Mouse (Mus musculus): Measurements from ENCODE around the gene Tnnt2.

The Tnnt2 gene

DNA sequence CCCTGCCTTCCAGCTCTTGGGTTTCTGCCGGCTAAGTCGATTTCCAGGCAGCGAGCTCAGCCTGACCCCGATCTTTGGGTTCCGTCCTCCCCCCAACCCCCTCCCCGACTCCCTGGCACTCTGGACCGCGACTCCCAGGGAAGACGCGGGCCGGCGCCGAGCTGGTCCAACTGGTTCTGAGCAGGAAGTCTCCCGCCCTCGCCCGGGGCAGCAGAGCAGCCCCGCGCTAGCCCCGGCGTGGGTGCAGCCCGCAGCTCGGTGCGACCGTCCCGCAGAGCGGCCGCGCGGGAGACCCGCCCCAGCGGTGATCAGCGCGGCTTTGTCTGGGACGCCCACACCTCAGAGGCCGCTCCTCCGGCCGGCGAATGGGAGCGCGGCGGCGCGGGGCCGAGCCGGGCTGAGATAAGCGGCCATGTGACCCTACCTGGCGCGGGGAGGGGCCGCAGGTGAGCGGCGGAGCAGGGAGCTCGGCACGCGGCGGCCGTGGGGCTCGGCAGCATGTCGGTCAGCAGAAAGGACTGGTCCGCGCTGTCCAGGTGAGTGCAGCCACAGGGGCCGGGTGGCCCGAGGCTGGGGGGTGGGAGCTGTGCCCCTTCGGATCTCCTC is 17.6 kb upstream of the Tnnt2 start, which contains the start of gene Lad1:
TSS of gene Lad1 (plus strand) at position 118 of the 606 bp plus-strand sequence.
- DNase-seq = peak; percentile 82 to 85

DNA sequence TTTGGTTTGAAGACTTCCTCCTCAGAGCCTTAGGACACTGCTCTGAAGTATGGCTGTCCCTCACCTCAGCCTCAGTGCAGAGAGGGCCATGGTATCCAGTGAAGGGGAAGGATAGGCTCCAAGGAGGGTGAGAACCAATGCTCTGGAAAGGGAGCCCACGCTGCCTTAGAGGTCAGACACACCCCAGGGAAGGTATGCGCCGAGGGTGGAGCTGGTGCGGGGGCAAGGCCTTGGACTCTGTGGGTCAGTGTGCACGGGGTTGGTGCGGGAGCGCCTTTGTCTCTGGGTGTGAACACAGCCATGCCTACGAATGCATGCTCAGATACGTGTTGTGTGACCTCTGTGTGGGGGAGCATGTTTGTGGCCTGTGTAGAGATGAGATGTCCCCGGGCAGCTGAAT is 16.1 kb upstream of the Tnnt2 start:
- peak; percentile 35 to 41 for DNase-seq

DNA sequence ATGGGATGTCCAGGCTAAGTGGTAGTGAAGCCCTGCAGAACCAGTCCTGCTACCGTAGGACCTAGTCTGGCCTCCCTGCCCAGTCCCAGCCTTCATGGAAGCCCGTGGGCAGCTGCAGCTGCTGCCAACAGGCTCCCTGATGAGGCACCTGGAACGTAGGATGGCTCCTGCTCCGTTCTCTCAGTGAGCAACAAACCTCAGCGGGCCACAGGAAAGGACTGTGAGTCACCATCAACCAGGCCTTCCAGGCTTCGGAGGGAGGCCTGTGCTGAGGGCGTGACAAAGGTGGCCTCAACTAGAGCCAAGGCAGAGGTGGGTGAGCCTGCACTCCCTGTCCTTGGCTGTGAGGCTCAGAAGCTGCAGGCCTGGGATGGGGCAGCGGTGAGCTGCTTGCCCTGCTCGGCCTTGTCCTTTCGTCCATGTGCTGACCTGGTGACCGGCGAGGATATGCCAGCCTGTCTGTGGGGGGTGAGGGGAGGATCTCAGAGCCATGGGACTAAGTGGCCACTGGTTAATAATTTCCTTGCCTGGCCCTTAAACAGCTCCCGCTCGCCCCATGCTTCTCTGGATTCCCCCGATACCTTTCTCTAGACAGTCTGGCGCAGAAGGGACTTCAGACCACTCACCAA is 15.3 kb upstream of the Tnnt2 start:
- peak; percentile 86 to 93 for DNase-seq

DNA sequence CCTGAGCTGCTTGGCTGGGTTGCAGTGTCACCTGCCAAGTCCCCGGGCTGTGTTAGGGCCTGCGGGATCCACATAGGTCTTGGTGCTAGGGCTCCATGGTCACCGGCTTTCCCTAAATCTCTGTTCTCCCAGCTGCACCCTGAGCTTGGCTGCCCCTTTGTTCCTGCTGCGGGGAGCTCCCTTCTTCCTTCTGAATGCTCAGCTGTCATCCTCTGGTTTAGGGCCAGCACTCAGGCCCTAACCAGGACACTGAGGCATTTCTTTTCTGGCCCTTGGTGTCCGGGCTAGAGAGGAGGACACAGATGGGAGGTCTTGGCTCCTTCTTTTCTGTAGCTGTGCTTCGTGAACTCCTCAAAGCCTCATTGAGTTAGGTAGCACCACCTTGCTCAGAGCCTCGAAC is 14.4 kb upstream of the Tnnt2 start:
- peak in 1 of 2 experiments; percentile 24 for DNase-seq

DNA sequence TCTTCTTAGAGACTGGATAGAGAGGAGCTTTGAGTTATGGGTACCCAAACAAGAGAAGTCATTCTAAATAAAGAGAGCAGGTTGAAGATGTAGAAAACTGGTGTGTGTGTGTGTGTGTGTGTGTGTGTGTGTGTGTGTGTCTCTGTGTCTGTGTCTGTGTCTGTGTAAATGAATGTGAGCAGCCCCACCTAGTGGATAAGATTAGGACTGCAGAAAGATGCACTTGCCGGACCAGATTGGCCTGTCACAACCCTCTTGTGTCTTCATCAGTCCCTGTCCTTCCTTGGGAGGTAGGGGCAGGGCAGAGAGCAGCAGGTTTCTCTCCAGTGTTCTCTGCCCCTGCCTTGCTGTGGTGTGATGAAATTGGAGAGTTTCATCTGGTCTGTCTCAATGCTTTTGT is 7.2 kb upstream of the Tnnt2 start:
- peak; percentile 51 to 70 for DNase-seq

DNA sequence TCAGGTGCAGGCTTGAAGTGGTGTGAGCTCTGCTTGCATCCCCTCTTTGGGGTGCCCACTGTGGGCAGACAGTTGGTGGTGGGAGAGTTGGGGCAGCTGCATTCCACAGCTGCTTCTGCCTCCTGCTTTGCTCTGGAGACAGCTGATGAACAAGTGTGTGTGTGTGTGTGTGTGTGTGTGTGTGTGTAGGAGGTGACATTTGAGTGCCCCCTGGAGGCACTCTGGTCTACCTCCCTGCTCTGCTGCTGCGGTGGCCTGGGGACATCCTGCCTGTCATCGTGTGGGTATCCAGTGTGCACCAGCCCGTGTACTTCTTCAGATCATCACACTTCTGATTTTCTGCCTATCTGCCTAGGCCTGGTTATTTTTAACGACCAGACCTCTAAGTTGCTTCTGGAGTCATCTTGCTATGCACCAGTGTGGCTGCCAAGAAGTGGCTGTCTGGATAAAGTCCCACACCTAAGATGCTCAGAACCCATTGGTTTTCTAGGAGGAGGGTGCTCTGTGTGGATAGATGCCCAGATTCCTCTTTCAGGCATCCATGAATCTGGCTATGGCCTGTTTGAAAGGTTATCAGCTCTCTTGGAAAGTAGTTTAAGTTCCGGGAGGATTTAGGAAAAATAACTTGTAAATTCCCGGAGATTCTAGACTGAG is 1.8 kb upstream of the Tnnt2 start:
- DNase-seq = no peak

DNA sequence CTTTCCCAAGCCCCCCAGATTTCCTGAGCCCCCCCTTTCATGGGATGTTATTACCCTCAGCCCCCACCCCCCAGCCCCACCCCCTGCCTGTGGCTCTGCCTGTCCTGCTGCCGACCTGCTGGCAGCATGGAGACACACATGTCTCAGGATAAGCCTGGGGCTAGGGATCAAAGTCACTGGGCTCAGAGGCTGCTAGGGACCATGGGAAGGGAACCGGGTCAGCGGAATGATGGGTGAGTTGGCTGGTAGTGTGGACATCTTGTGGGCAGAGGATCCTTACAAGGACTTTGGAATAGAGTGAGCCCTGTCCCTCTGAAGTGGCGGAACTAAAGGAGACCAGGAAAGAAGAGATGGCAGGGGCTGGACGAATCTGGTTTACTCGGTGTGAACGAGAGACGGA is 1.2 kb upstream of the Tnnt2 start:
- DNase-seq = no peak

DNA sequence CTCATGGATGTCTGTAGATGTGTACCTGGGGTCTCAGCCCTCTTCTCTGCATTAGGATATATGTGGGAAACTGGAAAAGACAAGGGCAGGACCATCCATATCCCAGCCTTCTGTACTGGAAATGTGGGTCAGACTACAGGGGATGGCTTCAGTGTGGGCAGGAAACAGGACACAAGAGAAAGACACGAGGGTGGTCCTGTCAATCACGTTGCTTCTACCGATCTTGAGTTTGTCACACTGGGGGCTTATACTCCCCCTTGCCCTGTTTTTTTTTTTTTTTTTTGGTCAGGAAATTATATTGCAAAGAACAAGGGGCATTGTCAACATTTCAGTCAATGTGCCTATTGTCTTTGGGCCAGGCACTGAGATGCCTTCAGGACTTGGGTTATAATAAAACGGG is 2.5 kb downstream of the Tnnt2 start:
- DNase-seq = no peak

DNA sequence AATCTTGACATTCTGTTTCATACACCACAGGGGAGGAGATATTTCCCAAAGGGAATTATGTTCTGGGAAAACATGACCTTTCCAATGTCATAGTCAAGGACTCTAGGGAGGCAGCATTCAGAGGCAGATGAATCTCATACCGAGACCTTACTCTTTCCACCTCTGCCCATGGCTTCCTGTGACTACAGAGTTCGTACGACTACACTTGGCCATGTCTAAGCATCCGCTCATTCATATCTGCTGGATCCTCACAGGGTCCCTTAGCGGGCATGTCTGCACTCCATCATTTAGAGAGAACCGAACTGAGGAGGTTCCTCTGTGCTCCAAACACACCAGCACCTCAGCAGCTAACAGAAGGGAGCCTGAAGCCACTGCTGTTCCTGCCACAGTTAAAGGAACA is 2.9 kb downstream of the Tnnt2 start:
- no peak for DNase-seq

- DNase-seq = no peak
These were observed 4.7 kb downstream of the Tnnt2 start for GRCm38 (mm10) chr1:135840675-135841395.

DNA sequence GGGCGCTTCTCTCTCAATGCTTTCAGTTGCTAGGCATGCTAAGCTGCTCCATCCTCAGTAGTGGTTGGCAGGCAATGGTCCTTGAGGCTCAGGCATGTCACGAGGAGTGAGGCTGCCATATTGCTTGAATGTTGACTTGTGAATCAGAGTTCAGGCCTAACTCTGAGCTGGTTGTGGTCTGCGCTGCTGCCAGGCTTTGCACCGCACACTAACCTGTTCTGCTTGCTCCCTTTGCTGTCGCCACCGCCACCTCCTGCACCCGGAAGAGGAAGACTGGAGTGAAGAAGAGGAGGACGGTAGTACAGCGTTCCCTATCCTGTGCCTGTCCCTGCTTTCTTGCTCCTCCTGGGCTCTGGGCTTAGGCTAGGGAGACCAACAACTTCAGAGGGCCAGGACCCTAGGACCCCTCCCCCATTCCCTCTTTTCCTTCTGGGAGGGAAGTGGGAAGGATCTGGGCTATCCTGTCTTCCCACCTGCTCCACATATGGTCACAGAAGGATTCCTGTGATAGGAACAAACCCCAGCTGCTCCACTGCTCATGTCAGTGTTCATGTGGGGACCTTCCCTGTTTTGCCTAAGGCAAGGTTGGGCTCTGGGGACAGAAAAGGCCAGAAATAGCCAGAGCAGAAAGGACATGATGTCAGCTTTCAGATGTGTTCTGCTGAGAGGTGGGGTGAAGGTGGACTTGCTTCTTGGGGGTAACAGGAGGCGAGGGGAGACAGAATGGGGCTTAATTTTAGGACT is 7.5 kb downstream of the Tnnt2 start:
- no peak for DNase-seq

DNA sequence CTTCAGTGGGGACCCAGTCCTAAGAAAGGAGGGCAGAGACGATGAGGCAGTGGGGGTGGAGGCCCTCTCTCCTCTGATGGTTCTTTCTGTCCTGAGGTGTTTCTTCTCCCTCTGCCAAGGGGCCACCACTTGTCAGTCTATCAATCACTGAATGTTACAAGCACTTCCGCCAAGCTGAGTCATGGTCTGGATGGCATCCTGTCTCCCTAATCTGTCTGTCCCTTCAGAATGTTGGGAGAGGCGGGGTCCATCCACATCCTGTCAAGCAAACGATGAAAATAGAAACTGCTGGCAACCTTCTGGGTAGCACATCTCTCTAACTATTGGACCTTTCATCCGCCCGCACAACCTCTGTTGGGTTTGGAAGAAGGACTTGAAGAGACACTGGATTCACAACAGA is 8.3 kb downstream of the Tnnt2 start:
- DNase-seq = peak in 1 of 2 experiments; percentile 44

- no peak for DNase-seq
These were observed 10.5 kb downstream of the Tnnt2 start for GRCm38 (mm10) chr1:135846632-135847031.

DNA sequence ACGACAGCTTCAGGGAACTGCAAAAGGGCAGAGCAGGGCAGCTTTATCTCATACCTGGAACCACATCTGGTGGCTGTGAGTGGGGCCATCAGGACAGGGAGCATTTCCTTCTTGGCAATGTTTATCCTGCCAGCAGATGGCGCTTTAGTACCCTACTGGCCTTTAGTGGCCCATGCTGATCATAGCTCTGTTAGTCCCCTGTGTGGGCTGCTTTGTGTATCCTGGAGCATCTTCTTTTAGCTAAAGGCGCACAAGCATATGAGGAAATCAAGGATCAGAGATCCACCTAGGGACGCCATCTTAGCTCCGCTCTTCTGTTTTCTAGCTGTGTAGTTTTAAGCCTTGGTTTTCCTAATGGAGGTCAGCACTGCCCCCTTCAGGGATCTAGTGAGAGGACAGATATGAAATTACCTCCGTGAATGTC is 11.0 kb downstream of the Tnnt2 start:
- DNase-seq = peak; percentile 45 to 72

- no peak for DNase-seq
These were observed 11.6 kb downstream of the Tnnt2 start for GRCm38 (mm10) chr1:135847611-135848351.

- DNase-seq = peak; percentile 39 to 73
These were observed 14.8 kb downstream of the Tnnt2 start for GRCm38 (mm10) chr1:135850722-135851512.

- no peak for DNase-seq
These were observed 16.0 kb downstream of the Tnnt2 start for GRCm38 (mm10) chr1:135852044-135852756.

DNA sequence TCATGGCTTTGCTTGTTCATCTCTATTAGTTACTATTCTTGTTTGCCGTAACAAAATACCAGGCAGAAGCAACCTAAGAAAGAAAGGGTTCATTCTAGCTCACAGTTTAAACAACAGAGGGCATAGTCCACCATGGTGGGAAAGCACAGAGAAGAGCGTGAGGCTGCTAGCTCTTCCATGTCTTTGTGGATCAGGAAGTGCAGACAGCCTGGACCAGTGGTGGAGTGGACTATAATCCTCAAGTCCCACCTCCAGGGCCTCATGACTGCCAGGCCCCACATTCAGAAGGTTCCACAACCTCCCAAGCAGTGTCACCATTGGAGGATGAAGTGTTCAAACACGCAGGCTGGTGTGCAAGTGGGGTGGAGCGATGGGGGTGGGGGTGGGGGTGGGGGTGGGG is 17.0 kb downstream of the Tnnt2 start:
- DNase-seq = no peak

DNA sequence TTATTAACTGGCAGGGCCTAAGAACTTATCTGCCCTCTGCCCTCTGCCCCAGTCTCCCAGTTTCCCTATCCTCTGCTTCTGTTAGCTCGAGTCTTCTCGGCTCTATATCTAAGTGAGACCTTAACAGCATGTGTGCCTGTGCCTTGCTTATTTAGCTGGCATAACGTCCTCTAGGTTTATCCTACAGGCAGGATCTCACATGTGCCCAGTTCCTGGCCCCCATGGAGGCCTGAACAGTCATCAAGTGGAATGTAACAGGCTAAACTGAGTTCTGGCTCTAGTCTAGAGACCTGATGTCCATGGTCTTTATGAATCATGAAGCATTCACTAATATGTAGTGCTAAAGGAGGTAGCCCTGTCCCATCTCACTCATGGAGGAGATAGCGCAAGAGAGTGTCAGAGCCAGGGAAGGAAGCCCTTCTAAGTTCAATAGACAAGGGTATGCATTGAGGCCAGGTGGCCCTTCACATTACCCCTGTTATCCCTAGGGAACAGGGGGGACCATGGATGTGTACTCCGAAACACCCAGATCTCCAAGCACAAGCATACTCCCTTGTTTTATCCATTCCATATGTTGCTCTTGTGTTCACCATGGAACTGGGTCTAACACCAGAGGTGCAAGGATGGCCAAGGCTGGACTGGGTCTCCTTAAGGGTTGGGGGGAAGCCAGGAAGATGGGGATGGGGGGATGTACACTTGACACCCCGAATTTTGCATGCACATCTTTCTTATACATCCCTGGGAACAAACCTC is 18.6 kb downstream of the Tnnt2 start:
- no peak for DNase-seq

DNA sequence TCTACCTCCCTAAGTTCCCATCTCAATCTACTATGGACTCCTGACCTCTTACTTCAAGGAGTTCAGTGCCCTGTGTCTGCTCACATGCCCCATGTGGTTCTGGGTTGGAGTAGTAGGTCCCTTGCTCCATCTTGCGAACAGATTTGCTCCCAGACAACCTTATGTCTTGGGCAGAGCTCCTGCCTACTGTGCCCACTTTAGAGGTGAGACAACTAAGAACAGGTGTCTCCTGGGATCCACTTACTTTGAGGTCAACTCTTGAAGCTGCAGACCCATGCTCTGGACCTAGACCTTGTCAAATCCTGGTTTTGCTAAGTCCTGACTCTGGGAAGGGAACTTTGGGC is 19.2 kb downstream of the Tnnt2 start:
- no peak for DNase-seq
